Mouse (Mus musculus) embryonic facial prominence, embryonic 14.5 days (tissue): ENCODE measurements at regions not wholly inside any gene's neighbourhood (a gene's known extent, or its start where the extent isn't known, plus 50 kb on each side); places are given as distances from the start of the nearest gene placed in this dataset.

Source experiments
- ATAC-seq: fragments of 200-750 bp; cut with Nextera tagmentation; 2 replicates; pipeline ENCODE4 v1.8.0; 2017; ENCODE audit warnings: low read depth, moderate number of reproducible peaks, moderate TSS enrichment
- DNase-seq: peaks from one replicate; pipeline ENCODE4 v3.0.0-alpha.2; 2015; ENCODE audit warnings: low spot score
- H3K27ac ChIP-seq: fragments of 300-500 bp; sonication (generic); replicated peaks from 2 replicates; pipeline ENCODE4 v1.5.1; 2014; ENCODE audit warnings: low read depth, mild to moderate bottlenecking, low read length, moderate library complexity
- H3K27me3 ChIP-seq: fragments of 300-500 bp; sonication (generic); replicated peaks from 2 replicates; pipeline ENCODE4 v1.6.1; 2014; ENCODE audit warnings: low read length; ENCODE audit not compliant: control insufficient read depth, insufficient read depth
- H3K36me3 ChIP-seq: fragments of 300-500 bp; sonication (generic); 2 replicates; pipeline ENCODE4 v1.6.1; 2014; ENCODE audit warnings: low read length, mixed read lengths; ENCODE audit not compliant: control insufficient read depth, insufficient read depth
- H3K4me1 ChIP-seq: fragments of 300-500 bp; sonication (generic); 2 replicates; pipeline ENCODE4 v1.6.1; 2014; ENCODE audit warnings: antibody characterized with exemption, low read length; ENCODE audit not compliant: control insufficient read depth, insufficient read depth
- H3K4me2 ChIP-seq: fragments of 300-500 bp; sonication (generic); 2 replicates; pipeline ENCODE4 v1.6.1; 2014; ENCODE audit warnings: low read depth, mild to moderate bottlenecking, low read length, moderate library complexity, mixed read lengths
- H3K4me3 ChIP-seq: fragments of 300-500 bp; sonication (generic); 2 replicates; pipeline ENCODE4 v1.5.1; 2014; ENCODE audit warnings: low read depth, mild to moderate bottlenecking, low read length
- H3K9ac ChIP-seq: fragments of 300-500 bp; sonication (generic); 2 replicates; pipeline ENCODE4 v1.6.1; 2014; ENCODE audit warnings: low read depth, mild to moderate bottlenecking, low read length, moderate library complexity, mixed read lengths
- H3K9me3 ChIP-seq: fragments of 300-500 bp; sonication (generic); 2 replicates; pipeline ENCODE4 v1.6.1; 2016; ENCODE audit warnings: low read length; ENCODE audit not compliant: control insufficient read depth
- WGBS: fragments of 180-500 bp; shearing (Covaris S2); extraction: QIAGEN DNeasy Blood & Tissue Kit; methylation state at CpG from one replicate; pipeline ENCODE4 v1.1.7; 2014; 5-methylcytosine and 5-hydroxymethylcytosine counted together

GRCm38 (mm10) chr19:33056372-33056791 lies 299.1 kb downstream of the Pten start:
- Histone ChIP-seq H3K27ac (no peak overlapping the region), H3K4me1 (peaks cover 4% of the 10 kb centered on the region; the same call in 1 of the 2 replicates), H3K9me3 (no peaks in the 10 kb centered on the region), H3K4me3 (no peak overlapping the region), H3K9ac (no peak overlapping the region), H3K36me3 (no peaks in the 10 kb centered on the region), H3K4me2 (no peak overlapping the region), H3K27me3 (no peaks in the 10 kb centered on the region)
- 47% methylated on average over 10 of the region's 10 CpGs for WGBS
- DNase-seq (no peak), ATAC-seq (no peak)

GRCm38 (mm10) chr19:33061006-33061405 lies 303.7 kb downstream of the Pten start:
- DNase-seq (peak; percentile 59), ATAC-seq (no peak)
- H3K4me2 ChIP-seq, result no peak overlapping the region
- no peak overlapping the region for H3K9ac ChIP-seq
- H3K4me1 ChIP-seq, result peaks cover 15% of the 10 kb centered on the region
- H3K36me3 ChIP-seq, result no peaks in the 10 kb centered on the region
- no peaks in the 10 kb centered on the region for H3K27me3 ChIP-seq
- H3K9me3 ChIP-seq, result no peaks in the 10 kb centered on the region
- H3K27ac ChIP-seq, result no peak overlapping the region
- no peak overlapping the region for H3K4me3 ChIP-seq

GRCm38 (mm10) chr19:33062165-33063058 lies 305.1 kb downstream of the Pten start:
- DNase-seq, result no peak
- Histone ChIP-seq H3K9me3 (no peaks in the 10 kb centered on the region), H3K27me3 (no peaks in the 10 kb centered on the region), H3K27ac (no peak overlapping the region), H3K9ac (no peak overlapping the region), H3K4me2 (no peak overlapping the region), H3K4me1 (peaks cover 14% of the 10 kb centered on the region), H3K4me3 (no peak overlapping the region), H3K36me3 (no peaks in the 10 kb centered on the region)
- WGBS, result 77% methylated on average over 8 of the region's 8 CpGs
- ATAC-seq, result no peak

GRCm38 (mm10) chr19:33065274-33066200 lies 308.2 kb downstream of the Pten start:
- H3K27me3 ChIP-seq, result no peaks in the 10 kb centered on the region
- 30% methylated on average over 19 of the region's 19 CpGs for WGBS
- H3K4me1 ChIP-seq, result peaks cover 33% of the 10 kb centered on the region
- ATAC-seq, result peak; percentile 54
- no peak overlapping the region for H3K9ac ChIP-seq
- H3K27ac ChIP-seq, result peak overlapping the region; percentile 73
- peak; percentile 87 for DNase-seq
- peak overlapping the region; percentile 39 for H3K4me2 ChIP-seq
- no peaks in the 10 kb centered on the region for H3K36me3 ChIP-seq
- H3K9me3 ChIP-seq, result no peaks in the 10 kb centered on the region
- no peak overlapping the region for H3K4me3 ChIP-seq

GRCm38 (mm10) chr19:33068351-33068955 lies 311.2 kb downstream of the Pten start:
- Histone ChIP-seq H3K4me2 (peak overlapping the region; percentile 18; the same call in 1 of the 2 replicates), H3K9me3 (no peaks in the 10 kb centered on the region), H3K27ac (peak overlapping the region; percentile 41), H3K9ac (no peak overlapping the region), H3K36me3 (no peaks in the 10 kb centered on the region), H3K27me3 (no peaks in the 10 kb centered on the region), H3K4me1 (peaks cover 33% of the 10 kb centered on the region), H3K4me3 (no peak overlapping the region)
- 32% methylated on average over 11 of the region's 11 CpGs for WGBS
- DNase-seq (peak; percentile 92), ATAC-seq (peak; percentile 87)

GRCm38 (mm10) chr19:33069761-33070160 lies 312.5 kb downstream of the Pten start:
- Histone ChIP-seq H3K4me2 (peak overlapping the region; percentile 6; the same call in 1 of the 2 replicates), H3K27me3 (no peaks in the 10 kb centered on the region), H3K9ac (no peak overlapping the region), H3K4me3 (no peak overlapping the region), H3K9me3 (no peaks in the 10 kb centered on the region), H3K27ac (no peak overlapping the region), H3K36me3 (no peaks in the 10 kb centered on the region), H3K4me1 (peaks cover 32% of the 10 kb centered on the region)
- DNase-seq, result peak; percentile 52
- ATAC-seq, result no peak
- WGBS, result 26% methylated on average over 6 of the region's 6 CpGs

GRCm38 (mm10) chr19:33072299-33072698 lies 315.0 kb downstream of the Pten start:
- Histone ChIP-seq H3K4me3 (no peak overlapping the region), H3K9me3 (no peaks in the 10 kb centered on the region), H3K27ac (no peak overlapping the region), H3K4me1 (peaks cover 28% of the 10 kb centered on the region), H3K9ac (no peak overlapping the region), H3K36me3 (no peaks in the 10 kb centered on the region), H3K4me2 (no peak overlapping the region), H3K27me3 (no peaks in the 10 kb centered on the region)
- DNase-seq (no peak), ATAC-seq (no peak)
- WGBS, result 79% methylated on average over 2 of the region's 2 CpGs

- DNase-seq (peak; percentile 72), ATAC-seq (no peak)
- 54% methylated on average over 4 of the region's 4 CpGs for WGBS
- H3K9ac ChIP-seq, result no peak overlapping the region
- no peak overlapping the region; the same call in 1 of the 2 replicates for H3K27ac ChIP-seq
- no peaks in the 10 kb centered on the region for H3K36me3 ChIP-seq
- H3K4me1 ChIP-seq, result peaks cover 14% of the 10 kb centered on the region; the same call in 1 of the 2 replicates
- H3K9me3 ChIP-seq, result no peaks in the 10 kb centered on the region
- H3K4me3 ChIP-seq, result no peak overlapping the region
- H3K27me3 ChIP-seq, result no peaks in the 10 kb centered on the region
- no peak overlapping the region for H3K4me2 ChIP-seq
Measured at GRCm38 (mm10) chr19:33074907-33075306, 317.2 kb downstream of the Rnls start.
